In the genomic region with DNA sequence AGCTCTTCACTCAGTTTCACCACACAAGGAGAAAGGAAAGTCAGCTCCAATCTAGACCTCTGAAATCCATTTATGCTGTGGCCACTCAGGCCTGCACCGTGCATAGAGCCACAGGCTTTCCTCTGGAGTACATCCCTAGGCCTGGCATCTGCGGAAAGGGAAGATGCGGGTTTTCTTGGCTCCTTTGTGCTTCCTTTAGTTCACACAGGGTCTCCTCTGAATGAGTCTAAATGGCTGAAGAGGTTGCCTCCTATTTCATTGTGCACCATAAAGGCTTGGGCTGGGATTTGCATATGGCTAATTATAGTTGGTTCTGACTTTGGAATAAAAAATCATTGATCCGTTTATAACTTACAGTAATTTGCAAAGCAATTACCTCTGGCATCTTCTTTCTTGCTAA, we compare ENCODE assay signal across 25 mouse cellular contexts.
DNase-seq lines count a peak whose midpoint lies in the region; ATAC-seq and TF ChIP-seq lines count a peak whose summit lies in the region.
"Had no signal": no experiment of that assay in that cellular context is flagged by ENCODE, and none has a peak within 500 bp of the region (broad histone marks: within the 10 kb centered on the region; RNA-seq: fewer than 3 reads in every experiment).

No protein-coding gene starts in this region.

- WGBS in forebrain, embryonic 13.5 days = 26% methylated on average over 4 of the region's 4 CpGs
- 44% methylated on average over 4 of the region's 4 CpGs for WGBS in forebrain, embryonic 12.5 days
- WGBS in forebrain, embryonic 15.5 days = 20% methylated on average over 4 of the region's 4 CpGs
- WGBS in forebrain, embryonic 11.5 days = 56% methylated on average over 4 of the region's 4 CpGs
- 26% methylated on average over 4 of the region's 4 CpGs for WGBS in forebrain, postnatal 0 days

- H3K9me3 ChIP-seq in forebrain, embryonic 13.5 days (replicated peaks) = no peaks in the 10 kb centered on the region
- no peaks in the 10 kb centered on the region for H3K9me3 ChIP-seq in forebrain, embryonic 12.5 days
- H3K9me3 ChIP-seq in forebrain, embryonic 15.5 days = no peaks in the 10 kb centered on the region
- H3K9me3 ChIP-seq in forebrain, embryonic 11.5 days (ENCODE audit: control insufficient read depth, low read length) = no peaks in the 10 kb centered on the region
- no peaks in the 10 kb centered on the region for H3K9me3 ChIP-seq in forebrain, postnatal 0 days (ENCODE audit: low read length)
- H3K9me3 ChIP-seq: embryonic facial prominence, embryonic 13.5 days; embryonic facial prominence, embryonic 15.5 days had no signal

- H3K36me3 ChIP-seq in forebrain, embryonic 13.5 days (ENCODE audit: poor library complexity, severe bottlenecking) = no peaks in the 10 kb centered on the region
- no peaks in the 10 kb centered on the region for H3K36me3 ChIP-seq in forebrain, embryonic 12.5 days (replicated peaks)
- H3K36me3 ChIP-seq in forebrain, embryonic 15.5 days = no peaks in the 10 kb centered on the region
- H3K36me3 ChIP-seq in forebrain, embryonic 11.5 days (ENCODE audit: control insufficient read depth, insufficient read depth, low read length) = no peaks in the 10 kb centered on the region
- no peaks in the 10 kb centered on the region for H3K36me3 ChIP-seq in forebrain, postnatal 0 days (ENCODE audit: insufficient read depth)
- H3K36me3 ChIP-seq: embryonic facial prominence, embryonic 13.5 days; embryonic facial prominence, embryonic 15.5 days; G1E had no signal

- no peak for TF ChIP-seq CTCF in brain, embryonic 14.5 days (IDR thresholded peaks at IDR 0.05; ENCODE audit: borderline replicate concordance, extremely low read depth, insufficient read depth, insufficient read length)
- no peak for TF ChIP-seq CTCF in forebrain, postnatal 0 days (IDR thresholded peaks at IDR 0.05; ENCODE audit: low read depth)

- H3K27me3 ChIP-seq in forebrain, embryonic 13.5 days = no peaks in the 10 kb centered on the region
- peaks cover 4% of the 10 kb centered on the region; the same call in 1 of the 2 replicates for H3K27me3 ChIP-seq in forebrain, embryonic 12.5 days
- no peaks in the 10 kb centered on the region for H3K27me3 ChIP-seq in forebrain, embryonic 15.5 days
- H3K27me3 ChIP-seq in forebrain, embryonic 11.5 days (ENCODE audit: control insufficient read depth, insufficient read depth, low read length) = no peaks in the 10 kb centered on the region
- H3K27me3 ChIP-seq in forebrain, postnatal 0 days (ENCODE audit: insufficient read depth, low read length) = no peaks in the 10 kb centered on the region; the same call in 1 of the 2 replicates
- H3K27me3 ChIP-seq: embryonic facial prominence, embryonic 13.5 days; embryonic facial prominence, embryonic 15.5 days had no signal

- no peak overlapping the region for H3K4me3 ChIP-seq in forebrain, embryonic 13.5 days
- no peak overlapping the region for H3K4me3 ChIP-seq in forebrain, embryonic 12.5 days (replicated peaks)
- H3K4me3 ChIP-seq in forebrain, embryonic 15.5 days = no peak overlapping the region
- no peak overlapping the region for H3K4me3 ChIP-seq in forebrain, embryonic 11.5 days (ENCODE audit: low read depth, low read length)
- H3K4me3 ChIP-seq in forebrain, postnatal 0 days (ENCODE audit: low read depth, low read length) = no peak overlapping the region
- H3K4me3 ChIP-seq: embryonic facial prominence, embryonic 13.5 days; embryonic facial prominence, embryonic 15.5 days; erythroblast, embryonic 14.5 days had no signal

- DNase-seq in forebrain, embryonic 11.5 days (ENCODE audit: low spot score) = no peak
- peak; percentile 64 for DNase-seq in brain, embryonic 14.5 days (ENCODE audit: low read depth)
- DNase-seq in forebrain, postnatal 0 days = no peak
- no peak for DNase-seq in right cerebral cortex, postnatal 25 days
- DNase-seq: adrenal gland, adult 8-10 months; adrenal gland, postnatal 14 days; adrenal gland, postnatal 36 days; B cell, adult 2 months; cerebellum, adult 11 months; cerebellum, adult 18-20 months; cerebellum, adult 8-10 months; cerebellum, adult 9-11 months; cerebellum, postnatal 14 days; cerebellum, postnatal 36 days; embryo, embryonic 11 days had no signal

- no peak overlapping the region for H3K9ac ChIP-seq in forebrain, embryonic 13.5 days
- no peak overlapping the region for H3K9ac ChIP-seq in forebrain, embryonic 12.5 days
- no peak overlapping the region for H3K9ac ChIP-seq in forebrain, embryonic 15.5 days (replicated peaks)
- H3K9ac ChIP-seq in forebrain, embryonic 11.5 days (ENCODE audit: low read length) = no peak overlapping the region
- H3K9ac ChIP-seq in forebrain, postnatal 0 days = no peak overlapping the region
- H3K9ac ChIP-seq: embryonic facial prominence, embryonic 13.5 days; embryonic facial prominence, embryonic 15.5 days had no signal

- ATAC-seq in forebrain, embryonic 13.5 days = 0 out of 2 replicates have a peak, but pooled peaks have one; percentile 41
- no peak; the same call in 1 of the 2 replicates for ATAC-seq in forebrain, embryonic 12.5 days (ENCODE audit: low FRiP score)
- 0 out of 2 replicates have a peak, but pooled peaks have one; percentile 53 for ATAC-seq in forebrain, embryonic 15.5 days (replicated peaks)
- no peak for ATAC-seq in forebrain, embryonic 11.5 days (replicated peaks; ENCODE audit: low FRiP score)
- peak; percentile 20; the same call in 1 of the 2 replicates for ATAC-seq in forebrain, postnatal 0 days
- ATAC-seq: activated CD4-positive, CD25-positive, alpha-beta regulatory T cell, adult 4 months; CD4-positive, CD25-positive, alpha-beta regulatory T cell, adult 4 months; Patski had no signal

- H3K27ac ChIP-seq in forebrain, embryonic 13.5 days = no peak overlapping the region
- no peak overlapping the region for H3K27ac ChIP-seq in forebrain, embryonic 12.5 days
- H3K27ac ChIP-seq in forebrain, embryonic 15.5 days (replicated peaks) = no peak overlapping the region
- no peak overlapping the region for H3K27ac ChIP-seq in forebrain, embryonic 11.5 days (ENCODE audit: low read depth, low read length)
- no peak overlapping the region for H3K27ac ChIP-seq in forebrain, postnatal 0 days (ENCODE audit: low read depth, low read length)
- H3K27ac ChIP-seq: embryonic facial prominence, embryonic 13.5 days; embryonic facial prominence, embryonic 15.5 days had no signal

- H3K4me2 ChIP-seq in forebrain, embryonic 13.5 days = no peak overlapping the region
- no peak overlapping the region for H3K4me2 ChIP-seq in forebrain, embryonic 12.5 days
- H3K4me2 ChIP-seq in forebrain, embryonic 15.5 days (replicated peaks) = no peak overlapping the region
- H3K4me2 ChIP-seq in forebrain, embryonic 11.5 days (ENCODE audit: low read depth, low read length, severe bottlenecking) = no peak overlapping the region
- no peak overlapping the region for H3K4me2 ChIP-seq in forebrain, postnatal 0 days (ENCODE audit: low read depth)
- H3K4me2 ChIP-seq: embryonic facial prominence, embryonic 13.5 days; embryonic facial prominence, embryonic 15.5 days had no signal

- TF ChIP-seq POLR2A in brain, embryonic 14.5 days (IDR thresholded peaks at IDR 0.05; ENCODE audit: borderline replicate concordance, extremely low read depth, insufficient read depth, insufficient read length, poor library complexity, severe bottlenecking) = no peak

- peaks cover 10% of the 10 kb centered on the region for H3K4me1 ChIP-seq in forebrain, embryonic 13.5 days
- H3K4me1 ChIP-seq in forebrain, embryonic 12.5 days = peaks cover 4% of the 10 kb centered on the region; the same call in 1 of the 2 replicates
- H3K4me1 ChIP-seq in forebrain, embryonic 15.5 days = peaks cover 6% of the 10 kb centered on the region
- no peaks in the 10 kb centered on the region for H3K4me1 ChIP-seq in forebrain, embryonic 11.5 days (replicated peaks; ENCODE audit: control insufficient read depth, insufficient read depth, low read length)
- H3K4me1 ChIP-seq in forebrain, postnatal 0 days (ENCODE audit: insufficient read depth) = 0 out of 2 replicates have a peak, but pooled peaks cover 3% of the 10 kb centered on the region

Comparison
In these comparisons a context has a peak if more than half of its experiments do, and no peak if none do; other contexts are left out.
1. ATAC-seq: peak in forebrain, embryonic 13.5 days (single experiment), forebrain, embryonic 15.5 days (single experiment) and forebrain, postnatal 0 days (single experiment); none in forebrain, embryonic 12.5 days (single experiment) and forebrain, embryonic 11.5 days (single experiment).